Mouse (Mus musculus) olfactory bulb, adult 2 months (tissue): ENCODE measurements around the gene Hoxd12. TPM values are rescaled to one million over a fixed set of nuclear protein-coding genes. Genes with fewer than 3 reads are reported as not detected.

Experiments used
- H3K27ac ChIP-seq: fragments of 200-500 bp; 2 replicates; pipeline ENCODE4 v1.5.1; 2012; ENCODE audit warnings: low read depth, low read length; ENCODE audit not compliant: insufficient read depth
- H3K4me1 ChIP-seq: fragments of 200-500 bp; 2 replicates; pipeline ENCODE4 v1.6.1; 2012; ENCODE audit warnings: low read length; ENCODE audit not compliant: control insufficient read depth, insufficient read depth
- H3K4me3 ChIP-seq: fragments of 200-500 bp; 2 replicates; pipeline ENCODE4 v1.5.1; 2012; ENCODE audit warnings: mild to moderate bottlenecking, low read depth, low read length, moderate library complexity; ENCODE audit not compliant: insufficient read depth
- CTCF ChIP-seq: fragments of 200-500 bp; IDR thresholded peaks from 2 replicates; pipeline ENCODE4 v1.5.1; 2012; ENCODE audit warnings: low read depth, mild to moderate bottlenecking, low read length, moderate library complexity; ENCODE audit not compliant: insufficient read depth
- POLR2A ChIP-seq: fragments of 200-500 bp; IDR thresholded peaks from 2 replicates; pipeline ENCODE4 v1.6.1; 2012; ENCODE audit warnings: mild to moderate bottlenecking, low read depth, low read length, moderate library complexity; ENCODE audit not compliant: insufficient read depth
- WGBS: fragments of 180-500 bp; shearing (Covaris S2); methylation state at CpG from one replicate; pipeline ENCODE4 v1.1.7; 2018; 5-methylcytosine and 5-hydroxymethylcytosine counted together
- polyA plus RNA-seq: library from polyadenylated mRNA; stranded (reverse); fragments of >200 nt; gene quantifications from 2 replicates; pipeline ENCODE4 v1.2.4, GENCODE M21; 2012; ENCODE audit warnings: low replicate concordance; ENCODE audit not compliant: missing spikeins, insufficient read depth, insufficient read length

Gene Hoxd12
- polyA plus RNA-seq, 1 experiment, result not detected

DNA sequence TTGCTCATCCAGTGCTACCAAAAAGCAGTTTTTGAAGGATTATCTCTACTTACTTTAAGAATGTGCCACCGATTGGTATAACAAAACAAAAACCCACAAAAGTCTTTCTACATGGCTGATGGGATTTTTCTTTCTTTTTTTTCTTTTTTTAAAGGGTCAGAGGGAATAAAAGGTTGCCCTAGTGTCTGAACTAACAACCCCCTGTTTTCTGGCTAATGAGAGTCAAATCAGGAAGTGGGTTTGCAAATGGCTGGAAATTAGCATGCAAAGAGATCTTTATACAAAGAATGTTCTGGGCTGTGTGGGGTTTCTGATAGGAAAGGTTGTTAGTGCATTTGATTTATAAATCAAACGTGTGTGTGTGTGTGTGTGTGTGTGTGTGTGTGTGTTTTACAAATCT, 45.6 kb downstream of the Hoxd12 start:
- Histone ChIP-seq H3K4me1 (0 out of 2 replicates have a peak, but pooled peaks cover 3% of the 10 kb centered on the region), H3K4me3 (no peak overlapping the region), H3K27ac (no peak overlapping the region)
- WGBS, result 7% methylated on average over 2 of the region's 2 CpGs
- TF ChIP-seq POLR2A (no peak), CTCF (no peak)

DNA sequence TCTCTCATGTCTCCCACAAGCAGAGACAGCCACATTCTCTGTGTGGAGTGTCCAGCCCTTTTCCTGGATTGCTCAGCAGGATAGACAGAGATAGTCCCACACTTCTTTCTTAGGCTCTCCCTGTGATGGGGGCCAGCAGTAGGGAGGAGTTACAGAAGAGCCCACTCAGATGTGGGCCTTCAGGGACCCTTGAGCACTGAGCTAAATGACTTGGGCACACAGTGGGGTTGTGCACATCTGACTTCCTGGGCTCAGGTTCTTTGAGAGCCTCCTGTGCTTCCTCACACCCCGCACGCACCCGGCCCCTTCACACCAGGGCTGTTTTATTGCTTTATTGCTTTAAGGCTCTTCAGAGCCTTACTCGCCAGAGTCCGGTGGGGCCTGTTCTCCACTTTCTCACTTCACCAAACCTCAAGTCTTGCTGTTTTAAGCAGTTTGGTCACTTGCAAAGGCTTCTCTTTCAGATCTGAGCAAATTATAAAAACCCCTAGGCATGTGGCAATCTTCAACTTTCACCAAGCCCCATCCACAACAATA, 46.2 kb downstream of the Hoxd12 start:
- no peak for TF ChIP-seq CTCF
- TF ChIP-seq POLR2A, result no peak
- H3K4me1 ChIP-seq, result no peaks in the 10 kb centered on the region
- no peak overlapping the region for H3K4me3 ChIP-seq
- no peak overlapping the region for H3K27ac ChIP-seq
- WGBS, result 8% methylated on average over 5 of the region's 5 CpGs

DNA sequence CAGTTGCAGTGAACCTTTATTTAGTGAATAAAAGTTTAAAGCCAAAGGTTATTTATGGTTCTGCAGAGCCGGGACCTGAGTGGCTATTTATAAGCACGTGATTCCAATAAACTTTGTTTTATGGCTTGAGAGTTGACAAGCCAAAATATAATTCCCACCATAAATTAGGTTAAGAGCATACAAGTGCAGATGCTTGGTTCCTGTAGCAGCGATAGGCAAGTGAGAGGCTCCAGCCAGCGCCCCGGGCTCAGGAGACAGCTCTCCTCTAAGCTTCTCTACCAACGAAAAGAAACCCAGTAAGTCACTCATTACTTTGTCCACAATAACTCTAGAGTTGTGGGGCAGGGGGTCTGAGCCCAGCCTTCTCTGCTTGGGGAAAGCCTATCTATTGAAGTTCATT, 47.1 kb downstream of the Hoxd12 start:
- no peak overlapping the region for H3K27ac ChIP-seq
- no peak for TF ChIP-seq CTCF
- no peak for TF ChIP-seq POLR2A
- no peak overlapping the region for H3K4me3 ChIP-seq
- 7% methylated on average over 6 of the region's 6 CpGs for WGBS
- no peaks in the 10 kb centered on the region for H3K4me1 ChIP-seq

DNA sequence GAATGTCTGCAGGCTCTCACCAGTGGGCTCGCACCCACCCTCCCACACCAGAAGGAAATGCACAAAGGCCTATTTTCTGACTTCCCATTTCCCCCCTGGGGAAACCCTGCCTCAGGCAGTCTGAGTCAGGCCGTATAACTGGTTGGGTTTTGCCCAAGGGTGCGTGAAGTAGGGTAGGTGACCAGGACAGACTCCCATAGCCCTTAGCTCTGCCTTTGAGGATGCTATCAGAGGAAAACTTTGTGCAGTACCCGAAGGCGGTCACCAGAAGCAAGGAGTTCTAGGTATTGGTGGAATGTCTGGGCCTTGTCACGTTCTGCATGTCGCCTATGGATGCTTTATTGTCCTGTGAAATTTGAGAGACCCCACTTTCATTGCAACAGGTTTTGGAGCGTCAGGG, 48.1 kb downstream of the Hoxd12 start:
- Histone ChIP-seq H3K27ac (no peak overlapping the region), H3K4me1 (no peaks in the 10 kb centered on the region), H3K4me3 (no peak overlapping the region)
- 5% methylated on average over 8 of the region's 8 CpGs for WGBS
- TF ChIP-seq CTCF (no peak), POLR2A (no peak)

DNA sequence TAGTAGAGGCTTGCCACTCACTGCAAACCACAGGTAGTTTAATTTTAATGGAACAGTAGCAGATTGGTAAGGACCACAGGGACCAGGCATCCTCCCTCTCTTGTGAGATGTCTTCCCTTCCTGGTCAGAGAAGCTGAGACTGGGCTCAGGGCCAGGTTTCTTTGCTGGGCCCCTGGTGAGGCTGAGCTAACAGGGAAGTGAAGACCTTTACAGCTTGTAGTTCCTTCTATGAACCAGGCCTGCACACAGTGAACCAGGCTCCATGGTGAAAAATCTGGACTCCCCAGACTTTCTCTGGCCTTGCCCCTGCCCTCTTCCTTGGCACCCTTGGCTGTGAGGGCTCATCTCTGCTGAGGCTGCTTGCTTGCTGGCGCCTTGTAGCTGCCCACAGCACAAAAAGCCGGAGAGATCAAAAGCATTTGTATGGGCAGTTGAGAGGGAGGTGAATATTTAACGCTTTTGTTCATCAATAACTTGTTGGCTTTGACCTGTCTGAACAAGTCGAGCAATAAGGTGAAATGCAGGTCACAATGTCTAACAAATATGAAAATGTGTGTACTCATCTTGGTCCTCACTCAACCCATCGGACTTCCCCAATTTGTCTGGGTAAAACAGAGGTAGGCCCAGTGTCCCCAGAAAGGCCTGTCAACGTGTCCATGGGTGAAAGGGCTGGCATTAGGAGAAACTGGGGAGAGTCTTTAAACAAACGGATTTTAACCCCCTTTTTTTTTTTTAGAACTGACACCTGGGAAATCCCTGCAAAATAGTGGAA, 49.6 kb downstream of the Hoxd12 start:
- no peak overlapping the region for H3K4me3 ChIP-seq
- no peaks in the 10 kb centered on the region for H3K4me1 ChIP-seq
- no peak overlapping the region for H3K27ac ChIP-seq
- TF ChIP-seq CTCF (no peak), POLR2A (no peak)
- WGBS, result 17% methylated on average over 7 of the region's 7 CpGs

DNA sequence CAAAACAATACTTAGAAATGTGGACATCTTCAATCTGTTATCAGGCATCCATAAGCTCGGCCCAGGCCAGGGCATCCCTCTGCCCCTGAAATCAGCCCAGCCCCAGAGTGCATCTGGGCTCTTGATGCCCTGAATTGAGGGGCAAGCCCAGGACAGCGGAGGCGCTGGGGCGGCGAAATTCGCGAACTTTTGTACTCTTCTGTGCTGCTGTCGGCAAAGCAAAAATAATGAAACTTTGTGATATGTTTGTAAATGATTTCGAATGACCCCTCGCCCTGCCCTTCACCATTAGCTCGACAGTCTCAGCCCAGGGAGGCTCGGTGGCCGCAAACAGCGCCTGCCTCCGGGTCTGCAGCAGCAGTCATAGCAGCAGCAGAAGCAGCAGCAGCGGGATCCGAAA, 50.4 kb downstream of the Hoxd12 start:
- no peak overlapping the region for H3K4me3 ChIP-seq
- no peak overlapping the region for H3K27ac ChIP-seq
- WGBS, result 6% methylated on average over 17 of the region's 17 CpGs
- TF ChIP-seq CTCF, result no peak
- no peak for TF ChIP-seq POLR2A
- no peaks in the 10 kb centered on the region for H3K4me1 ChIP-seq

DNA sequence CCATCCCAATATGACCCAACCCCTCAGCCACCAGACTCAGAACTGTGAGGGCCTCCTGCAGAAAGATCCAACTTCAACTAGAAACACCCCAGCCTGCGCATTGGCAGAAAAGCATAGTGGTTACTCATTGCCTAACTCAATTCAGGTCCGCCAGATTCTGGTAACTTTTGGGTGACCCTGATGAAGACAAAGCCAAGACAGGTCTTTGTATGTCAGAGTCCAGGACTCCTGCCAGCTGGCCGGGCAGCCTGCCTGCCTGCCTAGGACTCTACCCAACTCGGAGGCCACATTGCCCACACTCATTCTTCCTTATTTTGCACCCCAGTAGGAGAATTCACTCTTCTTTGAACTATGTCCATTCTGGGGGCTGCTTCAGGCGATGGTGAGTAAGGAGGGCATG, 51.7 kb downstream of the Hoxd12 start, which contains the start of gene Gm28230:
Gm28230 (plus strand) TSS at position 178 of the 400 bp plus-strand sequence.
- 2% methylated on average over 5 of the region's 5 CpGs for WGBS
- Histone ChIP-seq H3K27ac (no peak within 1 kb of the TSS), H3K4me3 (no peak within 1 kb of the TSS), H3K4me1 (no peaks in the 10 kb centered on the region)
- TF ChIP-seq POLR2A (no peak), CTCF (no peak)

DNA sequence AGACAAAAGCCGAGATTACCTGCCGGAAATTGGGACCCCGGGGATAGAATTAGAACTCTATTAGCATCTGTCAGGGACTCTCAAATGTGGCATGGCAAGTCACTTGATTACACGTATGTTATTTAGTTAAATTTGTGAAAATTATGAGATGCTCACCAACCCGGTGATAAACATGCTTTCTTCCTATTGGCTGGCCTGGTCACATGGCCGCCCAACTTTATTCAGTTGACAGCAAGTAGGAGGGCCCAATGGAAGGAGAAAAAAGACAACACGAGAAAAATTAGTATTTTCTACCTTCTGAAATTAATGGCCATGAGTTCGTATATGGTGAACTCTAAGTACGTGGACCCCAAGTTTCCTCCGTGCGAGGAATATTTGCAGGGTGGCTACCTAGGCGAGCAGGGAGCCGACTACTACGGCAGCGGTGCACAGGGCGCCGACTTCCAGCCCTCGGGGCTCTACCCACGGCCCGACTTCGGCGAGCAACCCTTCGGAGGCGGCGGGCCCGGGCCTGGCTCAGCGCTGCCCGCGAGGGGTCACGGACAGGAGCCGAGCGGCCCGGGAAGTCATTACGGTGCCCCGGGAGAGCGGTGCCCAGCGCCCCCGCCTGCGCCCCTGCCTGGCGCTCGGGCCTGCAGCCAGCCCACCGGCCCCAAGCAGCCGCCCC, 52.3 kb downstream of the Hoxd12 start:
- no peak overlapping the region for H3K4me3 ChIP-seq
- WGBS, result 5% methylated on average over 42 of the region's 43 CpGs

More for the DNA sequence above, 52.3 kb downstream of the Hoxd12 start:
- Histone ChIP-seq H3K27ac (no peak overlapping the region), H3K4me1 (no peaks in the 10 kb centered on the region)
- TF ChIP-seq POLR2A (no peak), CTCF (no peak)

Other genes with a start within 250 kb of the Hoxd12 start
- not detected in 2 replicates for gene Lnpk, start 95.6 kb upstream of the Hoxd12 start, polyA plus RNA-seq
- gene Evx2, start 15.5 kb upstream of the Hoxd12 start, polyA plus RNA-seq, result not detected in 2 replicates
- not detected in 2 replicates for gene Hoxd13, start 6.7 kb upstream of the Hoxd12 start, polyA plus RNA-seq
- gene Hoxd11, start 4.5 kb downstream of the Hoxd12 start, polyA plus RNA-seq, result not detected in 2 replicates
- not detected in 2 replicates for gene Hoxd10, start 16.9 kb downstream of the Hoxd12 start, polyA plus RNA-seq
- not detected in 2 replicates for gene Hoxd9, start 22.7 kb downstream of the Hoxd12 start, polyA plus RNA-seq
- not detected in 2 replicates for gene Hoxd8, start 29.6 kb downstream of the Hoxd12 start, polyA plus RNA-seq
- not detected in 2 replicates for gene Hoxd3, start 36.9 kb downstream of the Hoxd12 start, polyA plus RNA-seq
- gene Hoxd4, start 36.9 kb downstream of the Hoxd12 start, polyA plus RNA-seq, result not detected in 2 replicates
- not detected in 2 replicates for gene Gm28230, start 51.7 kb downstream of the Hoxd12 start, polyA plus RNA-seq
- not detected in 2 replicates for gene Hoxd1, start 88.0 kb downstream of the Hoxd12 start, polyA plus RNA-seq
- not detected in 2 replicates for gene Mtx2, start 150.8 kb downstream of the Hoxd12 start, polyA plus RNA-seq